Mouse (Mus musculus) liver, postnatal 0 days (tissue): ENCODE data around the gene 4930455H04Rik.

Experiments
- CTCF ChIP-seq: sonication (generic); IDR thresholded peaks from 2 replicates; pipeline ENCODE4 v1.5.1; 2016; ENCODE audit warnings: antibody characterized with exemption, low read depth
- EP300 ChIP-seq: IDR thresholded peaks from 2 replicates; pipeline ENCODE4 v1.6.1; 2016; ENCODE audit warnings: antibody characterized with exemption, low read depth, mild to moderate bottlenecking

GRCm38 (mm10) chr3:116953366-116953765 is 14.7 kb upstream of the 4930455H04Rik start:
- no peak for TF ChIP-seq CTCF
- no peak for TF ChIP-seq EP300
